Mouse (Mus musculus): ENCODE results near the gene Cyb561d1.
"Not testable (repeated sequence)": the region's sequence is repeated elsewhere in the genome, so short reads cannot be mapped to it uniquely, and the experiment has no call there.

Gene Cyb561d1

DNA sequence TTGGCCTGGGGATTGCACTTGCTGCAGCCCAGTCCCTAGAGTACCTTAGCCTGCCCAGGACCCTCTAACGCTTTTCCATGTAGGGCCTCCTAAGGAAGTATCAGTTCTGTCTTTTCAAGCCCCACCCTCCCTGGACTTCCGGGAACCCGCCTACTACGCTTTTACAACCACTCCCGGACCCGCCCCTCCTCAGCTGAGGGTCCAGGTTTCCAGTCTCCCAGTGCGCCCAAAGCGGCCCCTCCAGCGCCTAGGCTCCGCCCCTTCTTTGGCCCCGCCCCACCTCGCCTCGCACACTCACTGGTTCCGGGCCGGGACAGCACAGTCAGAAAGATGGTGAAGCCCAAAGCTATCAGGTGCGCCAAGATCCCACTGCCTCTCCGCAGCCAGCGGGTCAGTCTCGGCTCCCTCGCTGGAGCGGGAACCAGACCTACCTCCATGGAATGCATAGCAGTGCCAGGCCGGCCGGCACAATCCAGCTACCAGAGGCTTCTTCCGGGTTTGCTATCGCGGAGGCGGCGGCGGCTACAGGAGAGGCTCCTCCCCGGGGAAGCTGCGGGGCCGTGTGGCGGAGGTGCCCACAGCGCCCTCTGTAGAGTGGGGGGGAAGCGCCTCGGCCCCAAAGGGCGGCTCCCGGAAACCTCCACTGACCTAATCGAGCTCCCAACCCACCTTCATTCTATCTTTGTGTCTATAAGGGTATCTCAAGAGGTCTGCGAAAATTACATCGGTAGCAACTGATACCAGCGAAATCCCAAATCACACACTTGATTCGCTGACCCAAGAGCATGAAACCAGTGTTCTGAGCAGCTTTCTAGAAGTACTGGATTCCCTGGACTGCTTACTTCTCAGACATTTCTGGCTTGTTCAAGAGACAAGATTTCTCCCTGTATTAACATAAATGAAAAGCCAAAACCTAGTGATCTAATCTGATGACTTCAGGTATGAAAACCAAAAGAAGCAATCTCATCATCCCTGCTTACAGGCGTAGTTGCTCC, at the start of gene Cyb561d1:
TSS of gene Cyb561d1 (minus strand) at position 884 of the 995 bp plus-strand sequence.
- DNase-seq (ENCODE audit: low read depth), result peak; percentile 97

DNA sequence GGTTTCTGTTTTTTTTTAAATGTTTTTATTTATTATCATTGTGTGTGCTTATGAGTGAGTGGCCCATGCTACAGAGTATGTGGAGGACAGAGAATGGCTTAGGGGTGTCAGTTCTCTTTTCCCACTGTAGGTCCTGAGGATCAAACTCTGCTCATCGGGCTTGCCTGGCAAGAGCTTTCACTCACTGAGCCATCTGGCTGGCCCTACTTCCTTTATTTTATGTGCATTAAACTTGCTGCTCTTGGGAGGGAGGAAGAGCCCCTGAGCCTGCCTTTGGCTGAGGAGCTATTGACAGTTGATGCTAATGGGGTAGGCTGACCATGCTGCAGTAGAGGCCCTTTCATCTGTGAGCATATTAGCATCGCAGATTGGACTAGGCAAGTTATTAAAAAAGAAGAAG, 45.8 kb upstream of the Cyb561d1 start:
- no peak for DNase-seq (ENCODE audit: low read depth)

DNA sequence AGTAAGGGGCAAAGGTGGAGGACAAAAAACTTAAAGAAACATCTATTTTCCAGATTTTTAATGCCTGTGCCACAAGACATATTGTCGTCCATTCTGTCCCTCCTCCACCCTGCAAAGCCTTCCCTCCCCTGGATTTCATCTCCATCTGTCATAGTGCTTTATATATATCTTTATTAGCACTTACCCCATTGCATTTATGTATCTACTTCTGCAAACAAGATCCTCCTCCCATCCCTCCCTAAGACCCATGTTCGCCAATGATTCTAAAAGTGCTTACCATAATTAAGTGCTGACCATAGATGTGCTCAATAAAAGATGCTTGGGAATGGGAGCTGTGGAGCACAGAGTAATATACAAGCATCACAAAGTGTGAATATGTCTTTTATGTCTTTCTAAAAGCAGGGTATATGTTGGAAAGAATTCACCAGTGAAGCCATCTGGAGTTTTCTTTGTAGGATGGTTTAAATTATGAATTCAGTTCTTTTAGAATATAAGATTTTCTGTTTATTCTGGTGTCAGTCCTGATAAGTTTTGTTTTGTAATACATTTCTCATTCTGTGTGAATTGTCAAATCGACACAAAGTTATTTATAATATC, 40.3 kb upstream of the Cyb561d1 start:
- no peak for DNase-seq (ENCODE audit: low read depth)

DNA sequence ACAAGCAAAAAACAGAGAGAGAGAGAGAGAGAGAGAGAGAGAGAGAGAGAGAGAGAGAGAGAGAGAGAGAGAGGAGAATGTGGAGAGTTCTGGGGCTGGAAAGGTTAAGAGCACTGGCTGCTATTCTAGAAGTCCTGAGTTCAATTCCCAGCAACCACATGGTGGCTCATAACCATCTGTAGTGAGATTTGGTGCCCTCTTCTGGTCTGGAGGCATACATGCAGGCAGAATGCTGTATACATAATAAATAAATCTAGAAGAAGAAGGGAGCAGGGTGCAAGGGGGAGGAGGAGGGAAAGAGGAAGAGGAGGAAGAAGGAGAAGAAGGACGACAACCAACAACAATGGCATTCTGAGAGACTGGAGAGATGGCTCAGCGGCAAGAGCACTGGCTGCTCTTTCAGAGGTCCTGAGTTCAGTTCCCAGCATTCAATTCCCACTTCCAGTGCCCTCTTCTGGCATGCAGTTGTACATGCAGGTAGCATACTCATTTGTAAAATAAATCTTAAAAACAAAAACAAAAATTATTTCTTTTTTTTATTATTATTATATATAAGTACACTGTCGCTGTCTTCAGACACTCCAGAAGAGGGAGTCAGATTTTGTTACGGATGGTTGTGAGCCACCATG, 36.6 kb upstream of the Cyb561d1 start:
- DNase-seq (ENCODE audit: low read depth), result not testable (repeated sequence)

DNA sequence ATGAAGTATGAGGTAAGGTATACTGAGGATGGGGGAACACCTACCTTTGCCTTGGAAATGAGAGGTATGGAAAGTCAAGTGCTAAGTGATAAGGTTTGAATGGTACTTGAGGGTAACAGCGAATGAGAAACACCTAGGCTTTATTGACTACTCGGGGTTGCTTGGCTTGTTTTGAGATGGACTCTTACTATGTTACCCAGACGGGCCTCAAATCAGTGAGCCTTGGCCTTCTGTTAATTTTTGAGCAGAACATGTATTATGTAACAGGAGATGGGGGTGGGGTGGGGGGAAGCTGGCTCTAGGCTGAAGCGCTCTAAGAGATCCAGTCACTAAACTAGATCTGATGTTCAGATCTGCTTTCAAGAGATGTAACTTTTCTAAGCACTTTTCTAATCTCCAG, 30.6 kb upstream of the Cyb561d1 start:
- DNase-seq (ENCODE audit: low read depth), result no peak

DNA sequence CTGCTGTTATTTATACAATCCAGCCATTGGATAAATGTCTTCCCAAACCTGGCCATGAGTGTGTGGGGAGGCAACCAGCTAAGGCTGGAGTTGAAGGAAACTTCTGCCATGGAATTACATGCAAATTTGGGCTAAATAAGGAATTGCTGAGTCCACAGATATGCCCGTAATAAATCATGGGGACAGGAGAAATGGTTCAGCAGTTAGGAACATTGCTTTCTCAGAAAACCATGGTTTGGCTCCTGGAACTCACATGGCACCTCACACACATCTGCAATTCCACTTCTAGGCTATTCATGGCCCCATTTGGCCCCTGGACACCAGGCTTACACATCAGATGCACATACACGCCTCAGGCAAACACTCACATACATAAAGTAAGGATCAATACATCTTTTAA, 26.5 kb upstream of the Cyb561d1 start:
- DNase-seq (ENCODE audit: low read depth), result no peak

DNA sequence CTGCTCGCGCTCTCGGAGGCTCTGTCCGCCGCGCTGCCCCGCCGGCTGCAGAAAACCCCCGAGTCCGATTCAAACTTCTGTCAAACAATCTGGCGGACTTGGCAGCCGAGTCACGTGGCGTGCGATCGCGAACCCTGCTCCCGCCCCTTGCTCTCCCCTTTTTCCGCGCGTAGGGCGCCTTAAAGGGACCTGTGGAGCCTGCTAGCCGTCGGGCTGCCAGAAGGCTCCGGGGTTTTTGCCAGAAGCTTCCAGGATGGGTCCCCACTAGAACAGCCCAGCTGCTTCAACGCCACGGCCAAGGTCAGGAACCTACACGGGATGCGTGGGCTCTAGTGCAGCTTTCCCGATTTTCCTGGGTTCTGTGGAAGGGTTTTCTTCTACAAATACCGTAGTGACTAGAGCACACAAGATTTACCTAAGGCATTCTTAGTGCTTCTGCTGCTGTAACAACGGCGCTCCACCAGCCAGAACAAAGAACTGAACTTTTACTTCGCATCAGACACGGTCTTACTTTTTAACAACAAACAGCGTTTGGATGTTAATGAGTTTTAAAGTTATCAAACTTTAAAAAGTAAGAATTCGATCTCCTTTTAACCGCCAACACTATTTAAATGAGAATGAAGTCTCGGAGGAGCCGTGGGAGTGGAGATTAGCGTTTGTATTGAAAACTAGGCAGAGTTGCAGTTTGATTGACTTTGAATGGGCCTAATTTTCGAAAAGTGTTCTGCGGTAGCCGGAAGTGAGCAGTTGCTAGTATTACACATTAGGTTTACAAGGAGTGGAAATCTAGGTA, 25.7 kb upstream of the Cyb561d1 start, which contains the start of gene Sypl2:
TSS of gene Sypl2 (minus strand) at position 91 of the 793 bp plus-strand sequence.
- peak; percentile 22 for DNase-seq (ENCODE audit: low read depth)

DNA sequence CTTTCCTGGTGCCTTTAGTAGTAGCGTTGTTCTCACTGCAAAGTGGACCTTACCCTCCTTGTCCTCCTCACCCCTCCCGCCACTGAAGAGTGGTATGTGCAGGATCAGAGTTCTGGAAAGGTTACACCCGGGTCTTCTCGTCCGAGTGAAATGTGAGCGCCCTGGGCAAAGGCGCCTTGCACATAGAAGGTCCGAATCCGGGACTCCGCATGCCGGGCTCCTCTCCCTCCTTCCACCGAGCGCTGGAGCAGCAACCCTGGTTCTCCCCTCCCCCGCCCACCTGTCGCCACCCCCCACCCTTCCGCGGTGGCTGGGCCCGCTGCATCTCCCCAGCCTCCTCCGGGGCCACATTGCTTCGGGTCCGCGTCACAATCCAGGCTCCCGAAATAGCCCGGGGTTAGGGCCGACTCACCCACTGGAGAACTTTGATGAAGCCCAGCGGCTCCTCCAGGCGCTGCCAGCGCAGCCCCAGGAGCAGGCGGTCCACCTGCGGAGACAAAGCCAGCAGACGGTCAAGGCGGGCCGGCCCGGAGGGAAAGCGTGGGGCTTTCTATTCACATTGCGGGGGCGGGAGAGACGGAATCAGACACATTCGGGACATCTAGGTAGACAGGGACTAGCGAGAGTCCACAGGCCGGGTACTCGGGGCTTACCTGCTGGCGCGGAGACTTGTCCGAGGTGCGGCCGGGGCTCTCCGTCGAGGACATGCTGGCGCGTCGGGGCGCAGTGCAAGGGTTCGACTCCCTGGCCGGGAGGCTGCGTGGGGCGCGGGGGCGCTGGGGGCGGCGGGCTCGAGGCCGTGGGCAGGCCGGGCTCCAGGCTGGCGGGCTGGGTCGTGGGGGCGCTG, 24.9 kb upstream of the Cyb561d1 start:
- DNase-seq (ENCODE audit: low read depth), result no peak

DNA sequence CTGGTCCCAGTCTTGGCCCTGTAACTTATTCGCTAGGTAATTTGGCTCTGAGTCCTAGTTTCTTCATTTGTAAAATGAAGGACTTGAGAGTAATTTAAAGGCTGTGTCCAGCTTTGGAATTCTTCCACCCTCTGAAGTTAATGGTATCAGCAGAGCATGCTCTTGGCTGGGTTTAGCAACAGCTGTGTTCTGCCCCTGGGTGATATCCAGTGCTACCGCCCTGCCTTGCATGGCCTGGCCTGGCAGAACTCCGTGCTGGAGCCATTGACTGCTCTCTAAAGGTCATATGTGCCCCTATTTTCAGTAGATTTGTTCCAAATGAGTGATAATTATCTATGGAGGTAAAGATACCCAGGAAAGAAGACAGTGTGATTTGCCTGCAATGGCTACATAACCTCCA, 19.6 kb upstream of the Cyb561d1 start:
- DNase-seq (ENCODE audit: low read depth), result no peak

DNA sequence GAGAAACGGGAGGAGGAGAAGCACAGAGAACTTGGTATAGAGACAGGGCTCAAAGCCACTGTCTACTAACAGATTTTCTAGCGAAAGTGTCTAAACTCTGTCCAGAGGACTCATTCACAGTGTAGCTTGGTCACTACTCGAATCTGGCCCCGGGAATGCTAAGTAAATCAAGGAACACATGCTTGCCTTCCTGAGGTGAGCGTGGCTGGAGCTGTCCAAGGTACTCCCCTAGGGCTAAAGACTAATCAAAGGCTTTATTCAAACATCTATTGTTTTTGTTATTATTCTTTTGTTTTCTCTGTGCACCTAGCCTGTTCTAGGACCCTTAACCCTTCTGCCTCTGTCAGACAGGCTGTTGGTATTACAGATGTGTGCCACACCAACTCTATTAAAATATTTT, 13.7 kb upstream of the Cyb561d1 start:
- no peak for DNase-seq (ENCODE audit: low read depth)

DNA sequence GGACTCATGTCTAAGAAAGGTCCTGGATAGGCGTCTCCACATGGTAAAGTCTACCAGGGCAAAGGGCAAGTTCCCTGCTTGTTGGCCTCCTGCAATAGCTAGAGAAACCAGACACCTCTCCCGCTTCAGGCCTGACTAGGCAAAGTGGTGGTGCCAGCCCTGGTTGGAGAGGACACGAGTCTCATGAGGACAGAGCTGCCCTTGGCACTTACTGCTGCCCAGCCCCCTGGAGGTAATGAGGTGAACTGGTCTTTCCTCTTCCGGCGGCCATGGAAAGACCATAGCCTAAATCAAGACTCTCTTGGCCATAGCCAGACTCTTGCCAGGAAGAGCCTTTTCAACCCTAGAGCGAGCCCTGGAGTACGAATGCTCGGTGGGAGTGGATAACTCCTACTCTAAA, 11.4 kb upstream of the Cyb561d1 start:
- no peak for DNase-seq (ENCODE audit: low read depth)

DNA sequence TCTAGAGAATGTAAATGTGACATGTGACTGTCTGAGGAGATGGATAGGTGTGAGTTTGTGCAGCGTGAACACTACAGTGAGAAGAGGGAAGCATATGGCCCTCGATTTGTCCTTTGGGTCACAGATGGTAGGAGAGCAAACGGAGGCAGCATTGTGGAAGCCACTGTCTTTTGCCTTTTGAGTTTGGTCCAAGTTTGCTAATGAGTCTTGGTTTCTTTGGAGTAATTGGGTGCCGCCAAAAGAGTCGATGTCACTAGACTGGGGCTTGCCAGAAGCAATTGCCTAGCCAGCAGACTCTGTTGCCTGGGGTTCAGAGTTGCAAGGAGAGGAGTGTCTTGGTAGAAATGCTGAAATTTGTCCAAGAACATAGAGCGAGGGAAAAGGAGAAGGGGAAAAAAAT, 10.8 kb upstream of the Cyb561d1 start:
- DNase-seq (ENCODE audit: low read depth), result no peak

DNA sequence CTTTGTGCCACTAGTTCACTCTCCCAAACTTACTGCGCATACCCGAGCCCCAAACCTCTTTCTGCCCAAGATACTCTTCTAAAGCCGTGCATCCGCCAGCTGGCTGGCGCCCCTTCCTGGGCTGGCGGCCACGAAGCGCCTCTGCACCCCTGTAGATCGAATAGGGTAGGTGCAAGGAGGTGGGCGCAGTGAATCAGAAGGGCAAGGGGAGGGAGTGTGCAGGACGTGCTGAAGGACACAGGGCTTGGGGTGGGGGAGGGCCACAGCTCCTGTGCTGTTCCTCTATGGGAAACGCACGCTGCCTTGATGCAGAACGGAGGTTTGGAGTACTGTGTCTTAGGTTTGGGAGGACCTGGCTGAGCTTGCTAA, 9.7 kb upstream of the Cyb561d1 start, which contains the start of gene Atxn7l2:
TSS of gene Atxn7l2 (minus strand) at position 164 of the 369 bp plus-strand sequence.
- DNase-seq (ENCODE audit: low read depth), result no peak

DNA sequence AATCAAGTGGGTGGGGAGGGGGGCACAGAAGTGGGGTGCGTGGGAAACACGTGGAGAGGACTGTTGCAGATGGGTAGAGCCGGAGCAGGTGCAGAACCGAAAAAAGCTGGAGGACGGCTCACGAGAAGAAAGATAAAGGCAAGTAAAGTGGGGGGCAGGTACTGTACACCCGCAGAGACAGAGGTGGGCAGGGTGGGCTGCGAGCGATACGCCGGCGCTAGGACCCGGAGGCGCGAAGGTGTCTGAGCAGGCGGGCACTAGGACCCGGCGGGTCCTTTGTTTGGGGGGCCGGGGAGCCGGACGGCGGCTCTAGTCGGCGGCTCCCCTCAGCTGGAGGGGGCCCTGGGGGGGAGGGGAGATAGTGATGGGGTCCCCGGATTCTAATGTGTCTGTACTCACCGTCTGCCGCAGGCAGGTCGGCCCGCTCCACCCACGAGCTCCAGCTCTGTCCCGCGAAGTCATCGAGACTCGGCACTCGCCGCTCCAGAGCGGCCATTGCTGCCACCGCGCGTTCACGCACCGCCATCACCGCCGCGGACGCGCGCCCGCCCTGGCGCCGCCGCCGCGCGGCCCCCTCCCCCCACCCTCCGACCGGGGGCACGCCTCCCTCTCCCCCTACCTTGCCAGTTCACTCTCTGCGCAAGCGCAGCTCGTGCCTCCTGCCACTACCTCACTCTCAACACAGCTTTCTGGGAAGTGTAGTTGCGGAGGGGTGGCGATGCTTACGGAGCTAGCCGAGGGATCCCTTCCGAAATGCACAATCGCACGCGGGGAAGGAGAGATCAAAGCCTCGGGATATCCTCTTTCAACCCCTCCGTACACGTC, 9.1 kb upstream of the Cyb561d1 start:
- DNase-seq (ENCODE audit: low read depth), result peak; percentile 95

DNA sequence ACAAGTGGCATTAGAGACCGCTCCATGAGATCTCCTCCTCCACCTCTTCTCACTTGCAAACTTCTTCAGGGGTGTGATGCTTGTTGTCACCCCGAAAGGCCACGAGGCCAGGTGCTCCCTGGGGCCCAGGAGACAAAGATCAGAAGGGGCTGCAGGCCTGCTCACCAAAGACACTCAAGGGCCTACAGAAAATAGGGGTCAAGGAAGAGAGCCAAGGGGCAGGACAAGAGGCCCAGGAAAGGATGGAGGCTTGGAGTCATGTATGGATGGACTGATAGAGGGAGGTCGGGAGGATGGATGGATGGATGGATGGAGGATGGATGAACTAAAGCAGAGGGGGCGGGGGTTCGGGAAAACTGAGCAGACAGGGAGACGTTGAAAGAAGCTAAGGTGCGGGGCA, 8.5 kb upstream of the Cyb561d1 start:
- DNase-seq (ENCODE audit: low read depth), result no peak

DNA sequence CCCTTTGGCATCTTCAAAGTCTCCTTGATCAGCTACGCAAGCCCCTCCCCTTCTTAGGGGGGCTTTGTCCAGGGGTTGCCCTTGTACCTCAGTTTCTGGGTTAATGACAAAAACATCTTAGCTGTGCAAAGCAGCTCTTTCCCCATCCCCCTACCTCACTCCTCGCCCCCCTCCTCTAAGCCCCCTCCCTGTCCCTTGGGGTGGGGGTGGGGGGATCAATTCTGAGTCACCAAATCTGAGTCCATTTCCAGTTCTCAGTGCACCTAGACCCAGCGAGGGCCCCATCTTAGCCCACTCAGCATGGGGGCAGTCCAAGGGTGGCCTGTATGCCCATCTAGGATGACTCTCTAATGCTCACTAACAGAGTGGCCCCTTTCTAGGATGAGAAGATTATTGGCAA, 8.0 kb upstream of the Cyb561d1 start:
- no peak for DNase-seq (ENCODE audit: low read depth)

DNA sequence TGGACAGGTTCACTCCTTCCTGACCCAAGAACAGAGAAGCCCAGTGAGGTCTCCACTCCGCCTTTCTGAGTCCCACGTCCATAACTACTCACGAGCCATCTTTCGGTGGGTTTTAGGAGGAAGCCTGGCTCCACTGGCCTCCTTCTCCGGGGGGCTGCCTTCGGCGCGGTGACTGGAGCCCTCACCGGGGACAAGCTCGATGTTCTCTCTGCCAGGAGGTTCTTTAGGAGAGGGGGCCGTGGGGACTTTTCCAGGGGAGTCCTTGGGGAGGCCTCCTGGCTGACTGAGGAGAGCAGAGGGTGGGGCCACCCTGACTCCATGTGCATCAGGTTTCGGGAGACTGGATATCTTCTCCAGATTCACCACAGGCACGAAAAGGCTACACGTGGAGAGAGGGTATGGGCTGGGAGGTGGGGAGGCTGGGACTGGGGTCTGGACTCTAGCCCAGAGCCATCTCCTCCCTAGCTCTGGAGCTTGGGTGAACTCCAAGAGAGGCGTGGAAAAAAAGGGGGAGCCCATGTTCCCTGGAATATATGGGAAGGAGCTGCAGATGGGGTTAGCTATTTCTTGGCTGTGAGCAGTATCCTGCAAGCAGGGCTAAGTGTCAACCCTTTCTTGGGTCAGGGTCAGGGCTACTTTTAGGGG, 5.8 kb upstream of the Cyb561d1 start:
- no peak for DNase-seq (ENCODE audit: low read depth)

DNA sequence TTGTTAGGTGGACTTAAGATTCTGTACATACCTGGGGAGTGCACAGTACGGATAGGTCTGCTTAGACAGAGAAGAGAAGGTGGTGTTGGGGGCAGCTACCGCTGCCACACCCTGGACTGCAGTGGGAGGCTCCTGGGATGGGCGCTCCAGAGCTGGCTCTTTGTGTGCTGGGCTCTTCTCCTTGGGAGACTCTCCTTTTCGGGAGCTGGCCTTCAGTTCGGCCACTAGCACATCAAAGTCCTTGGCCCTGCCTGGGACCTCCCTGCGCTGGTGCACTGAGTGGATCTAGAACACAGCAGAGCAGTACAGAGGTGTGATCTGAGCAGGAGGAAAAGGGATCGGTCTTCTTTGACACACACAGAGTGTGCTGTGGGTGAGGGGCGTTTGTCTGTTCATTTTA, 4.6 kb upstream of the Cyb561d1 start:
- DNase-seq (ENCODE audit: low read depth), result no peak

DNA sequence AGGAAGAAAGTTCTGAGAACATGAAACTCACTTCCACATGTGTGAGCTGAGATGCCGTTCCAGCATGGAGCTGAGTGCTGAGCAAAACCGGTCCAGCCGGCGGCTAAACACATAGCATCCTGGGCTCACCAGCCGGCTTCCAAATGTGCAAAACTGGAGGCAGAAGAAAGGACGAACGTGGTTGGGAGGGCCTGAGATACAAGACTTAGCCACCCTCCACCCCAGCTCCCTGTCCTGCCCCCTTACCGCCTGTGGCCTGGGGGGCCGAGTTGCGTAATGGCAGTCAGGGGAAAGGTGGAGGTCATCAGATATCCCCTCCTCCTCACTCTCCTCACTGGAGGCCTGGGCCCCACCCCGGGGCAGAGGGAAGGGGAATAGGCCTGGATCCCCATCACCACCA, 3.5 kb upstream of the Cyb561d1 start:
- DNase-seq (ENCODE audit: low read depth), result no peak
